Mouse (Mus musculus): Measurements from ENCODE around the gene Inpp5a. TPM values are rescaled to one million over a fixed set of nuclear protein-coding genes. Genes with fewer than 3 reads are reported as not detected.
A peak's percentile ranks its signal among the peaks of the same experiment; 100 is the strongest.

Inpp5a gene
- polyA plus RNA-seq, 1 experiment from 2014 or later: 93.9 TPM

- no peak for ATAC-seq (ENCODE audit: insufficient number of reproducible peaks, insufficient read depth, low FRiP score, low read depth)
- peak overlapping the region; percentile 60 for H3K9ac ChIP-seq (ENCODE audit: low read length)
- WGBS: 15% methylated on average over 13 of the region's 13 CpGs
Measured at GRCm38 (mm10) chr7:139364936-139365830, 23.7 kb upstream of the Inpp5a start.

GRCm38 (mm10) chr7:139366131-139366530 is 22.8 kb upstream of the Inpp5a start:
- Histone ChIP-seq H3K36me3 (ENCODE audit: control insufficient read depth, insufficient read depth, low read length) (no peaks in the 10 kb centered on the region), H3K4me2 (ENCODE audit: low read length) (no peak overlapping the region), H3K4me3 (ENCODE audit: control insufficient read depth in 1 of 2, insufficient read depth in 1 of 2, low read depth in 1 of 2, low read length in 2 of 2) (no peak overlapping the region), H3K4me1 (ENCODE audit: control insufficient read depth in 2 of 2, insufficient read depth in 2 of 2, low read length in 2 of 2) (peaks cover 76 to 85% of the 10 kb centered on the region in 2 experiments), H3K27me3 (ENCODE audit: control insufficient read depth, insufficient read depth, low read length) (no peaks in the 10 kb centered on the region), H3K9ac (ENCODE audit: low read length) (no peak overlapping the region), H3K9me3 (ENCODE audit: control insufficient read depth, low read length) (no peaks in the 10 kb centered on the region), H3K27ac (replicated peaks in 1 of 2; ENCODE audit: control insufficient read depth in 1 of 2, insufficient read depth in 1 of 2, low read depth in 2 of 2, low read length in 2 of 2) (peak overlapping the region; percentile 88 to 97)
- no peak for ATAC-seq (ENCODE audit: insufficient number of reproducible peaks, insufficient read depth, low FRiP score, low read depth)
- 69% methylated on average over 3 of the region's 3 CpGs for WGBS

More at GRCm38 (mm10) chr7:139364936-139365830, 23.7 kb upstream of the Inpp5a start:
- peaks cover 74 to 84% of the 10 kb centered on the region in 2 experiments for H3K4me1 ChIP-seq (ENCODE audit: control insufficient read depth in 2 of 2, insufficient read depth in 2 of 2, low read length in 2 of 2)
- H3K36me3 ChIP-seq (ENCODE audit: control insufficient read depth, insufficient read depth, low read length): no peaks in the 10 kb centered on the region
- H3K27ac ChIP-seq (replicated peaks in 1 of 2; ENCODE audit: control insufficient read depth in 1 of 2, insufficient read depth in 1 of 2, low read depth in 2 of 2, low read length in 2 of 2): peak overlapping the region; percentile 88 to 97
- no peaks in the 10 kb centered on the region for H3K27me3 ChIP-seq (ENCODE audit: control insufficient read depth, insufficient read depth, low read length)
- no peaks in the 10 kb centered on the region for H3K9me3 ChIP-seq (ENCODE audit: control insufficient read depth, low read length)
- no peak overlapping the region for H3K4me3 ChIP-seq (ENCODE audit: control insufficient read depth in 1 of 2, insufficient read depth in 1 of 2, low read depth in 1 of 2, low read length in 2 of 2)
- peak overlapping the region; percentile 53 for H3K4me2 ChIP-seq (ENCODE audit: low read length)

- Histone ChIP-seq H3K4me2 (ENCODE audit: low read length) (no peak overlapping the region), H3K9ac (ENCODE audit: low read length) (no peak overlapping the region), H3K4me1 (ENCODE audit: control insufficient read depth in 2 of 2, insufficient read depth in 2 of 2, low read length in 2 of 2) (peaks cover 74 to 80% of the 10 kb centered on the region in 2 experiments), H3K27me3 (ENCODE audit: control insufficient read depth, insufficient read depth, low read length) (no peaks in the 10 kb centered on the region), H3K9me3 (ENCODE audit: control insufficient read depth, low read length) (no peaks in the 10 kb centered on the region), H3K36me3 (ENCODE audit: control insufficient read depth, insufficient read depth, low read length) (no peaks in the 10 kb centered on the region), H3K27ac (replicated peaks in 1 of 2; ENCODE audit: control insufficient read depth in 1 of 2, insufficient read depth in 1 of 2, low read depth in 2 of 2, low read length in 2 of 2) (peak overlapping the region; percentile 88 to 97; a peak in 3 of 4 replicates), H3K4me3 (ENCODE audit: control insufficient read depth in 1 of 2, insufficient read depth in 1 of 2, low read depth in 1 of 2, low read length in 2 of 2) (no peak overlapping the region)
- 36% methylated on average over 4 of the region's 4 CpGs for WGBS
- no peak for ATAC-seq (ENCODE audit: insufficient number of reproducible peaks, insufficient read depth, low FRiP score, low read depth)
Measured at GRCm38 (mm10) chr7:139366549-139366948, 22.4 kb upstream of the Inpp5a start.

- 70% methylated on average over 2 of the region's 2 CpGs for WGBS
Measured at GRCm38 (mm10) chr7:139368218-139368617, 20.7 kb upstream of the Inpp5a start.

DNA sequence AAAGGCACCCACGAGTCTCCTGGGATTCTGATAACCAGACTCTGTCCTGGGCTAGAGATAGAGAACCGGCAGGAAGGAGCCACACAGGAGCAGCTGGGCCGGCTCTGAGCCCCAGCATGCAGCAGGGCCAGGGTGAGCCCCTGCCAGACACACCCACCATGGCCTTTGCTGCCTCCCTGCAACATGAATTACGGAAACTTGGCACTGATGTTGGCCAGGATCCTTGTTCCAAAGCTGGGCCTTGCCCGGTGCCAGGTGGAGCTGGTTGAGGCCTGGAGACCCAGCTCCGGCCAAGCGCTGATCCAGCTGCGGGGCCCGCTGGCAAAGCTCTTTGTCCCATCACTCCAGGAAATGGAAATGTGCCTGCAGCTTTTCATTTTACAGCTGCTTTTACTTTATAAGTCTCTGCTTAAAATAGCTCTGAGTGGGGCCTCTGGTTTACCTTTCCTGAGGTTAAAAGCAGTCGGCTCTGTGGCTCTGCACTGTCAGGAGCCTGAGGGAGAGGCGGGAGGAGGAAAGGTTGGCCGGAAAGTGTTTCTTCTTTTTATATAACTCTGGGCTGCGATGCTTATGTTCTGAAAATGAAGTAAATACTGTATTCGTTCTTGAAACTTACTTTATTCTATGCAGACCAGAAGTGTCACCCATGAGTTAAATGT is 20.1 kb upstream of the Inpp5a start:
- H3K9ac ChIP-seq (ENCODE audit: low read length): peak overlapping the region; percentile 66
- ATAC-seq (ENCODE audit: insufficient number of reproducible peaks, insufficient read depth, low FRiP score, low read depth): peak; percentile 15; the same call in 1 of the 2 replicates
- no peaks in the 10 kb centered on the region for H3K36me3 ChIP-seq (ENCODE audit: control insufficient read depth, insufficient read depth, low read length)
- WGBS: 15% methylated on average over 14 of the region's 14 CpGs
- no peaks in the 10 kb centered on the region for H3K9me3 ChIP-seq (ENCODE audit: control insufficient read depth, low read length)
- H3K27me3 ChIP-seq (ENCODE audit: control insufficient read depth, insufficient read depth, low read length): no peaks in the 10 kb centered on the region
- peak overlapping the region; percentile 28; the same call in 1 of the 2 replicates for H3K4me2 ChIP-seq (ENCODE audit: low read length)
- H3K4me3 ChIP-seq (ENCODE audit: control insufficient read depth in 1 of 2, insufficient read depth in 1 of 2, low read depth in 1 of 2, low read length in 2 of 2): no peak overlapping the region
- H3K4me1 ChIP-seq (ENCODE audit: control insufficient read depth in 2 of 2, insufficient read depth in 2 of 2, low read length in 2 of 2): peaks cover 65% of the 10 kb centered on the region in 2 experiments
- peak overlapping the region; percentile 96 to 97 for H3K27ac ChIP-seq (replicated peaks in 1 of 2; ENCODE audit: control insufficient read depth in 1 of 2, insufficient read depth in 1 of 2, low read depth in 2 of 2, low read length in 2 of 2)

More at GRCm38 (mm10) chr7:139368218-139368617, 20.7 kb upstream of the Inpp5a start:
- peak overlapping the region; percentile 28; the same call in 1 of the 2 replicates for H3K4me2 ChIP-seq (ENCODE audit: low read length)
- no peaks in the 10 kb centered on the region for H3K27me3 ChIP-seq (ENCODE audit: control insufficient read depth, insufficient read depth, low read length)
- peak overlapping the region; percentile 96 to 97 for H3K27ac ChIP-seq (replicated peaks in 1 of 2; ENCODE audit: control insufficient read depth in 1 of 2, insufficient read depth in 1 of 2, low read depth in 2 of 2, low read length in 2 of 2)
- no peaks in the 10 kb centered on the region for H3K9me3 ChIP-seq (ENCODE audit: control insufficient read depth, low read length)
- no peak for ATAC-seq (ENCODE audit: insufficient number of reproducible peaks, insufficient read depth, low FRiP score, low read depth)
- H3K4me3 ChIP-seq (ENCODE audit: control insufficient read depth in 1 of 2, insufficient read depth in 1 of 2, low read depth in 1 of 2, low read length in 2 of 2): no peak overlapping the region
- peak overlapping the region; percentile 66 for H3K9ac ChIP-seq (ENCODE audit: low read length)
- H3K4me1 ChIP-seq (ENCODE audit: control insufficient read depth in 2 of 2, insufficient read depth in 2 of 2, low read length in 2 of 2): peaks cover 71% of the 10 kb centered on the region in 2 experiments
- H3K36me3 ChIP-seq (ENCODE audit: control insufficient read depth, insufficient read depth, low read length): no peaks in the 10 kb centered on the region

DNA sequence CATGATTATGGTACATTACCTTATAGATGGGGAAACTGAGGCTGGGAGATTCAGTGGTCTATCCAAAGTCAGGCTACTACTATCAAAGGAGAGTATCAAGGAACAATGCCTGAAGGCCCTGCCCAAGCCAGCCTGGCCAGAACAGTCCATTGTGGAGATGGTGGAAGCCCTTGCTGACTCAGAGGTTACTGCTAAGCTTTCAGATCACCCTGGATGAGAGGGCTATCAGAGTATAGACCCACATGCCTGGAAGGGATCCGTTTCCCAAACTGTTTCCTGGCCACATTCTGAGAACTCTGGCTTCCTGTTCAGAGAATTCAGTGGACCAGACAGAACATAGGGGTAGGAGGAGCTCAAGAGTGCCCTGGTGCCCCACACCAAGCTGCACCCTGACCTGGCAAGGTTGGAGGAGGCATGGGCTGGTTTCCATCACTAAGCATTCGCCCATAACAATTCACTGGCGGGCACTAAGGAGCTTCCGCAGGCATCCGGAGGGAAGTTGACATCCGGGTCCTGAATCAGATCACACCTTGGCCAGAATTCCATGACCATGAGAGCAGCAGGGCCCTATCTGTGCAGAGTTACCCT is 19.3 kb upstream of the Inpp5a start:
- 42% methylated on average over 6 of the region's 6 CpGs for WGBS
- no peaks in the 10 kb centered on the region for H3K36me3 ChIP-seq (ENCODE audit: control insufficient read depth, insufficient read depth, low read length)
- no peak for ATAC-seq (ENCODE audit: insufficient number of reproducible peaks, insufficient read depth, low FRiP score, low read depth)
- 0 out of 2 replicates have a peak overlapping the region, but pooled peaks have one; percentile 21 for H3K9ac ChIP-seq (ENCODE audit: low read length)
- H3K27me3 ChIP-seq (ENCODE audit: control insufficient read depth, insufficient read depth, low read length): no peaks in the 10 kb centered on the region
- no peaks in the 10 kb centered on the region for H3K9me3 ChIP-seq (ENCODE audit: control insufficient read depth, low read length)
- H3K4me2 ChIP-seq (ENCODE audit: low read length): no peak overlapping the region
- no peak overlapping the region for H3K4me3 ChIP-seq (ENCODE audit: control insufficient read depth in 1 of 2, insufficient read depth in 1 of 2, low read depth in 1 of 2, low read length in 2 of 2)
- peak overlapping the region; percentile 96 to 97 for H3K27ac ChIP-seq (replicated peaks in 1 of 2; ENCODE audit: control insufficient read depth in 1 of 2, insufficient read depth in 1 of 2, low read depth in 2 of 2, low read length in 2 of 2)
- peaks cover 58 to 59% of the 10 kb centered on the region in 2 experiments for H3K4me1 ChIP-seq (ENCODE audit: control insufficient read depth in 2 of 2, insufficient read depth in 2 of 2, low read length in 2 of 2)

DNA sequence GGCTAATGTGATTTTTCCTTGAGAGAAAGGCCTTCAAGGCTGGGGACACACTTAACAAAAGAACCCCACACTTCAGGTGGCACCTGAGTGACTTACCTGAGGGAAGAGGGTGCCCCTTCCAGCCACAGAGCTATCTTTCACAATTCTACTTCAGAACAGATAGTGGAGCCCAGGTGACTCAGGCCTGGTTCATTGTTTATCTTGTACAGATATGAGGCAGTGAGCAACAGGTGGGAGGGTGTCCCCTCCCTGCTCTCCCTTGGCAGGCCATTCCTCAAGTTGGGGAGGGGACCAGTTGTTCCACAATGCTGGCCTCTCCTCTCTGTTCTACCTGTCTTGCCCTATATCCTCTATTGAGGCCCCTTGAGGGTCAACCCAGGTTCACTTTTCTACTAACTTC is 17.5 kb upstream of the Inpp5a start:
- Histone ChIP-seq H3K9me3 (ENCODE audit: control insufficient read depth, low read length) (no peaks in the 10 kb centered on the region), H3K9ac (ENCODE audit: low read length) (no peak overlapping the region), H3K4me2 (ENCODE audit: low read length) (no peak overlapping the region), H3K4me1 (ENCODE audit: control insufficient read depth in 2 of 2, insufficient read depth in 2 of 2, low read length in 2 of 2) (peaks cover 40 to 41% of the 10 kb centered on the region in 2 experiments), H3K27ac (replicated peaks in 1 of 2; ENCODE audit: control insufficient read depth in 1 of 2, insufficient read depth in 1 of 2, low read depth in 2 of 2, low read length in 2 of 2) (no peak overlapping the region), H3K4me3 (ENCODE audit: control insufficient read depth in 1 of 2, insufficient read depth in 1 of 2, low read depth in 1 of 2, low read length in 2 of 2) (no peak overlapping the region), H3K27me3 (ENCODE audit: control insufficient read depth, insufficient read depth, low read length) (no peaks in the 10 kb centered on the region), H3K36me3 (ENCODE audit: control insufficient read depth, insufficient read depth, low read length) (no peaks in the 10 kb centered on the region)
- ATAC-seq (ENCODE audit: insufficient number of reproducible peaks, insufficient read depth, low FRiP score, low read depth): no peak
